Mouse (Mus musculus) neural tube, embryonic 12.5 days (tissue): ENCODE results near the gene Ssbp1. TPM values are rescaled to one million over a fixed set of nuclear protein-coding genes. Genes with fewer than 3 reads are reported as not detected.

ENCODE experiments used
- ATAC-seq: fragments of 200-750 bp; cut with Nextera tagmentation; 2 replicates; pipeline ENCODE4 v1.8.0; 2017; ENCODE audit warnings: low read depth, mild to moderate bottlenecking, moderate TSS enrichment, moderate library complexity; ENCODE audit not compliant: low FRiP score
- H3K27ac ChIP-seq: fragments of 300-500 bp; sonication (generic); 2 replicates; pipeline ENCODE4 v1.5.1; 2016
- H3K27me3 ChIP-seq: fragments of 300-500 bp; sonication (generic); replicated peaks from 2 replicates; pipeline ENCODE4 v1.6.1; 2016; ENCODE audit warnings: mild to moderate bottlenecking
- H3K36me3 ChIP-seq: fragments of 300-500 bp; sonication (generic); 2 replicates; pipeline ENCODE4 v1.6.1; 2016; ENCODE audit warnings: mild to moderate bottlenecking
- H3K4me1 ChIP-seq: fragments of 300-500 bp; sonication (generic); 2 replicates; pipeline ENCODE4 v1.6.1; 2016
- H3K4me2 ChIP-seq: fragments of 300-500 bp; sonication (generic); replicated peaks from 2 replicates; pipeline ENCODE4 v1.6.1; 2016; ENCODE audit warnings: mild to moderate bottlenecking
- H3K4me3 ChIP-seq: fragments of 300-500 bp; sonication (generic); 2 replicates; pipeline ENCODE4 v1.5.1; 2016
- H3K9ac ChIP-seq: fragments of 300-500 bp; sonication (generic); 2 replicates; pipeline ENCODE4 v1.6.1; 2016; ENCODE audit warnings: mild to moderate bottlenecking
- H3K9me3 ChIP-seq: fragments of 300-500 bp; sonication (generic); 2 replicates; pipeline ENCODE4 v1.6.1; 2016; ENCODE audit warnings: mild to moderate bottlenecking
- WGBS: fragments of 180-500 bp; shearing (Covaris S2); methylation state at CpG from one replicate; pipeline ENCODE4 v1.1.7; 2016; 5-methylcytosine and 5-hydroxymethylcytosine counted together
- polyA plus RNA-seq: library from polyadenylated mRNA; unstranded; fragments of >200 nt; fragmentation: Nextera tagmentation; extraction: Ambion mirVana; gene quantifications from 2 replicates; pipeline ENCODE4 v1.2.1, GENCODE M21; 2016

Gene Ssbp1
- polyA plus RNA-seq, 1 experiment from 2014 or later, result 156 TPM

- ATAC-seq, result no peak
- H3K4me3 ChIP-seq, result no peak overlapping the region
- WGBS, result 91% methylated on average over 1 of the region's 1 CpGs
- H3K27ac ChIP-seq, result no peak overlapping the region
- no peaks in the 10 kb centered on the region for H3K9me3 ChIP-seq
- no peak overlapping the region for H3K9ac ChIP-seq
- H3K36me3 ChIP-seq, result peaks cover 71% of the 10 kb centered on the region
- H3K27me3 ChIP-seq, result no peaks in the 10 kb centered on the region
- H3K4me1 ChIP-seq, result no peaks in the 10 kb centered on the region
- no peak overlapping the region for H3K4me2 ChIP-seq
Observed at GRCm38 (mm10) chr6:40479705-40480104, 8.6 kb downstream of the Ssbp1 start.

DNA sequence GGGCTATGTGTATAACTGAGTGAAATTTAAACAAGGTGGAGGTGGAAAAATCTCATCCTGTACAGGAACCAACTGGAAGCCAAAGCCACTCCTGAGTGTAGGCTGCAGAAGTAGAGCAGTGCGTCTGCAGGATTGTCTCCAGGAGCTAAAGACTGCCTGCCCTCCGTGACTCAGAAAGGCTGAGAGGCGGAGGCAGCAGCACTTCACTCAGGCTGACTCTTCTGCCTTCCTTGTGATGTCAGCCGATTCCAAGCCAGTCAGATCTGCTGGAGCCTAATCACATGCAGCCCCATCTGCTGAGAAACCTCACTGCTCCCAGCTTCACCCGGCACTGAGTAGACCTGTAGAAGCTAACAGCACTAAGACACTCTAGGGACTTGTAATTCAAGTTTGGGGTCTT, 11.2 kb downstream of the Ssbp1 start:
- Histone ChIP-seq H3K9me3 (no peaks in the 10 kb centered on the region), H3K27me3 (no peaks in the 10 kb centered on the region), H3K27ac (no peak overlapping the region), H3K4me3 (no peak overlapping the region), H3K4me2 (no peak overlapping the region), H3K36me3 (peaks cover 49% of the 10 kb centered on the region), H3K9ac (no peak overlapping the region), H3K4me1 (no peaks in the 10 kb centered on the region)
- no peak for ATAC-seq
- WGBS, result 97% methylated on average over 5 of the region's 5 CpGs

DNA sequence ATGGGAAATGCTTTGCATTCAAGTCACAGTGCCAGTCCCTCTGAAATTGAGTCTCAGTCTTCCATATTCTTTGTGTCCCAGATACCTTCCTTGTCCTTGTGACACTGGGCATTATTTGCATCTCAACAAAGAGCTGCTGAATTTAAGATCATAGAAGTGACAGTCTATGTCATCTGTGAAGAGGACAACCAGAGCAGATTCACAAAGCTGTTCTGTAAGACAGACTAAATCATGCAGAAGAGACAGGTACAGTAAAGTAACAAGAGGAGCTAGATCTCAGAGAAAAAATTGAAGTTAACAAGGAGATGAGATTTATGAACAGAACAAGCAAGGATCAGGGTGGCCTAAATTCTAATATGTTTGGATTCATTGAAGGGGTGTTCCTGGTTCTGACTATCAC, 19.8 kb downstream of the Ssbp1 start, which contains the start of gene Tas2r137:
TSS of gene Tas2r137 (plus strand) at position 301 of the 400 bp plus-strand sequence.
- ATAC-seq, result no peak
- no peaks in the 10 kb centered on the region for H3K36me3 ChIP-seq
- no peaks in the 10 kb centered on the region for H3K9me3 ChIP-seq
- H3K4me1 ChIP-seq, result no peaks in the 10 kb centered on the region
- no peak within 1 kb of the TSS for H3K4me3 ChIP-seq
- H3K4me2 ChIP-seq, result no peak within 1 kb of the TSS
- no peaks in the 10 kb centered on the region for H3K27me3 ChIP-seq
- no peak within 1 kb of the TSS for H3K9ac ChIP-seq
- no peak within 1 kb of the TSS for H3K27ac ChIP-seq

- H3K4me1 ChIP-seq, result no peaks in the 10 kb centered on the region
- H3K4me2 ChIP-seq, result no peak within 1 kb of the TSS
- H3K4me3 ChIP-seq, result no peak within 1 kb of the TSS
- WGBS, result 85% methylated on average over 3 of the region's 3 CpGs
- H3K36me3 ChIP-seq, result no peaks in the 10 kb centered on the region
- H3K9me3 ChIP-seq, result no peaks in the 10 kb centered on the region
- no peaks in the 10 kb centered on the region for H3K27me3 ChIP-seq
- ATAC-seq, result no peak
- H3K27ac ChIP-seq, result no peak within 1 kb of the TSS
- no peak within 1 kb of the TSS for H3K9ac ChIP-seq
Observed at GRCm38 (mm10) chr6:40493229-40493628, 22.1 kb downstream of the Ssbp1 start, which contains the start of gene Tas2r108. Gene Tas2r108 (plus strand): TSS chr6:40493529.

DNA sequence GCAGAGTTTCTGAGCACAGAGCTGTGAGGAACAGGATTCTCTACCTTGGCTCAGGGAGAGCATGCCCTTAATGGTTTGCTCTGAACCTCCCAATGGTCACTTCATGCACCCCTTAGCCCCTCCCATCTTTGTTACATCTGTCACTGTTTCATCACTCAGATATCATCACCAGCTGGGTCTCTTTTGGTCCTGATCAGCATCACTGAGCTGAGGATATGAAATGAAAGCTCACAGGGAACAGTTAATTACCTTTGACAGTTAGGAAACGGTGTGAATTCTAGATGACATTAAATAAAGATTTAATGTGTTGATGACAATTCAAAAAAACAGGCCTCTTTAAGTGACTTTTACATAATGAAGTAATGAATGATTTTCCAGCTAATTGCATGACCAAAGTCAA, 48.3 kb downstream of the Ssbp1 start, which contains the start of gene Prss37:
TSS of gene Prss37 (minus strand) at position 101 of the 400 bp plus-strand sequence.
- H3K4me3 ChIP-seq, result no peak within 1 kb of the TSS
- no peak within 1 kb of the TSS for H3K9ac ChIP-seq
- H3K4me1 ChIP-seq, result no peaks in the 10 kb centered on the region
- H3K27ac ChIP-seq, result no peak within 1 kb of the TSS
- no peaks in the 10 kb centered on the region for H3K27me3 ChIP-seq
- no peak within 1 kb of the TSS for H3K4me2 ChIP-seq
- 73% methylated on average over 1 of the region's 1 CpGs for WGBS
- no peaks in the 10 kb centered on the region for H3K9me3 ChIP-seq
- no peaks in the 10 kb centered on the region for H3K36me3 ChIP-seq
- ATAC-seq, result no peak

Other genes with a start within 250 kb of the Ssbp1 start
- gene Agk, start 146.2 kb upstream of the Ssbp1 start, polyA plus RNA-seq, result 36.8 and 42.3 TPM in 2 replicates
- gene E330009J07Rik, start 35.2 kb upstream of the Ssbp1 start, polyA plus RNA-seq, result 16.5 and 21.7 TPM in 2 replicates
- gene Wee2, start 32.3 kb upstream of the Ssbp1 start, polyA plus RNA-seq, result 0.09 TPM in 1 of 2 replicates, not detected in the other
- gene Tas2r137, start 19.9 kb downstream of the Ssbp1 start, polyA plus RNA-seq, result not detected in 2 replicates
- not detected in 2 replicates for gene Tas2r108, start 22.2 kb downstream of the Ssbp1 start, polyA plus RNA-seq
- not detected in 2 replicates for gene Prss37, start 48.2 kb downstream of the Ssbp1 start, polyA plus RNA-seq
- gene Olfr461, start 83.7 kb downstream of the Ssbp1 start, polyA plus RNA-seq, result 0.06 TPM in 1 of 2 replicates, not detected in the other
- not detected in 2 replicates for gene Olfr460, start 98.1 kb downstream of the Ssbp1 start, polyA plus RNA-seq
- gene Clec5a, start 114.5 kb downstream of the Ssbp1 start, polyA plus RNA-seq, result 0.34 and 1.1 TPM in 2 replicates
- not detected in 2 replicates for gene Tas2r138, start 142.0 kb downstream of the Ssbp1 start, polyA plus RNA-seq
- 0.05 and 0.20 TPM in 2 replicates for gene Mgam, start 157.5 kb downstream of the Ssbp1 start, polyA plus RNA-seq